8 mouse cellular contexts compared by ENCODE assay signal in the genomic region with DNA sequence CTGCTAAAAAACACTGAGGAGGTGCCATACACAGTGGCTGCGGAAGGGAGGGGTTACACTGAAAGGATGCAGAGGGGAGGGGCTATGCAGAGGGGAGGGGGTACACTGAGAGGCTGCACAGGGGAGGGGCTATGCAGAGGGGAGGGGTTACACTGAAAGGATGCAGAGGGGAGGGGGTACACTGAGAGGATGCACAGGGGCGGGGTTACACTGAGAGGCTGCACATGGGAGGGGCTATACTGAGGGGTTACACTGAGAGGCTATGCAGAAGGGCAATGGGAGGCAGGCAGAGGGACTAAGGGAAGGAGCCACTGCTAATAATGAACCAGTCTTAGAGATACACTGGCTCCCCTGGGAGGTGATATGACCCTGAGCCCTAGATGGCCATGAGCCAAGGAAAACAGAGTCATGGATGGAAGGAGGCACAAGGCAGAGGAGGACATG. TPM values are rescaled to one million over a fixed set of nuclear protein-coding genes. Genes with fewer than 3 reads are reported as not detected.
A peak's percentile ranks its signal among the peaks of the same experiment; 100 is the strongest.
DNase-seq lines count a peak whose midpoint lies in the region; ATAC-seq and TF ChIP-seq lines count a peak whose summit lies in the region.

No protein-coding gene starts in this region.

- H3K27me3 ChIP-seq in lung, embryonic 14.5 days (ENCODE audit: insufficient read depth, low read length), result no peaks in the 10 kb centered on the region
- no peaks in the 10 kb centered on the region for H3K27me3 ChIP-seq in embryonic facial prominence, embryonic 15.5 days
- H3K27me3 ChIP-seq in neural tube, embryonic 13.5 days, result no peaks in the 10 kb centered on the region

- peak; percentile 46 for ATAC-seq in lung, embryonic 14.5 days (ENCODE audit: insufficient read depth)
- ATAC-seq in embryonic facial prominence, embryonic 15.5 days (ENCODE audit: insufficient number of reproducible peaks, low FRiP score, low TSS enrichment, low read depth), result peak; percentile 46; the same call in 1 of the 2 replicates
- ATAC-seq in neural tube, embryonic 13.5 days (ENCODE audit: low read depth), result peak; percentile 82
- ATAC-seq in cerebellum, adult (ENCODE audit: insufficient number of reproducible peaks, low FRiP score, low TSS enrichment), result no peak

- WGBS in lung, embryonic 14.5 days, result 10% methylated on average over 2 of the region's 2 CpGs
- WGBS in embryonic facial prominence, embryonic 15.5 days, result 29% methylated on average over 2 of the region's 2 CpGs
- WGBS in neural tube, embryonic 13.5 days, result 14% methylated on average over 2 of the region's 2 CpGs

- peaks cover 42% of the 10 kb centered on the region for H3K4me1 ChIP-seq in lung, embryonic 14.5 days (ENCODE audit: insufficient read depth)
- H3K4me1 ChIP-seq in embryonic facial prominence, embryonic 15.5 days, result peaks cover 28% of the 10 kb centered on the region
- peaks cover 40% of the 10 kb centered on the region for H3K4me1 ChIP-seq in neural tube, embryonic 13.5 days (replicated peaks)

- no peaks in the 10 kb centered on the region for H3K9me3 ChIP-seq in lung, embryonic 14.5 days (ENCODE audit: low read depth, low read length)
- H3K9me3 ChIP-seq in embryonic facial prominence, embryonic 15.5 days (replicated peaks), result no peaks in the 10 kb centered on the region
- no peaks in the 10 kb centered on the region for H3K9me3 ChIP-seq in neural tube, embryonic 13.5 days

- DNase-seq in lung, embryonic 14.5 days, result peak; percentile 59
- DNase-seq in lung, postnatal 36 days, result no peak
- peak; percentile 79 for DNase-seq in kidney, postnatal 14 days
- no peak for DNase-seq in layer of hippocampus, adult 2 months (ENCODE audit: low spot score in 2 of 2)
- DNase-seq in gastrocnemius, postnatal 4 days (ENCODE audit: low spot score in 2 of 2), result no peak

- no peak overlapping the region for H3K4me3 ChIP-seq in lung, embryonic 14.5 days (ENCODE audit: low read depth, low read length)
- H3K4me3 ChIP-seq in embryonic facial prominence, embryonic 15.5 days (replicated peaks), result no peak overlapping the region
- H3K4me3 ChIP-seq in neural tube, embryonic 13.5 days, result no peak overlapping the region
- no peak overlapping the region for H3K4me3 ChIP-seq in layer of hippocampus, adult 2 months

- no peaks in the 10 kb centered on the region for H3K36me3 ChIP-seq in lung, embryonic 14.5 days (ENCODE audit: insufficient read depth)
- H3K36me3 ChIP-seq in embryonic facial prominence, embryonic 15.5 days, result no peaks in the 10 kb centered on the region
- H3K36me3 ChIP-seq in neural tube, embryonic 13.5 days, result no peaks in the 10 kb centered on the region

- H3K4me2 ChIP-seq in lung, embryonic 14.5 days, result no peak overlapping the region
- H3K4me2 ChIP-seq in embryonic facial prominence, embryonic 15.5 days (replicated peaks), result no peak overlapping the region
- no peak overlapping the region for H3K4me2 ChIP-seq in neural tube, embryonic 13.5 days

- TF ChIP-seq CTCF in lung, embryonic 14.5 days (IDR thresholded peaks at IDR 0.05; ENCODE audit: low read depth), result no peak
- TF ChIP-seq CTCF in layer of hippocampus, adult 2 months (conservative IDR thresholded peaks at IDR 0.05), result no peak

- H3K9ac ChIP-seq in lung, embryonic 14.5 days, result no peak overlapping the region
- no peak overlapping the region for H3K9ac ChIP-seq in embryonic facial prominence, embryonic 15.5 days
- H3K9ac ChIP-seq in neural tube, embryonic 13.5 days, result 0 out of 2 replicates have a peak overlapping the region, but pooled peaks have one; percentile 44

- peak overlapping the region; percentile 89; the same call in 1 of the 2 replicates for H3K27ac ChIP-seq in lung, embryonic 14.5 days (ENCODE audit: low read depth)
- H3K27ac ChIP-seq in embryonic facial prominence, embryonic 15.5 days (replicated peaks), result no peak overlapping the region
- no peak overlapping the region; the same call in 1 of the 2 replicates for H3K27ac ChIP-seq in neural tube, embryonic 13.5 days (replicated peaks)
- no peak overlapping the region for H3K27ac ChIP-seq in layer of hippocampus, adult 2 months

RNA-seq across cellular contexts. Expression of gene Col18a1, which starts 14.1 kb away (rescaled TPM):
- 204 and 217 TPM in 2 replicates for polyA plus RNA-seq in lung, embryonic 14.5 days (2014; fragmentation: Nextera tagmentation; extraction: Ambion mirVana)
- polyA plus RNA-seq in embryonic facial prominence, embryonic 15.5 days (2015; fragmentation: Nextera tagmentation; extraction: Ambion mirVana), result 85.6 and 86.5 TPM in 2 replicates
- 63.3 and 64.2 TPM in 2 replicates for polyA plus RNA-seq in neural tube, embryonic 13.5 days (2015; fragmentation: Nextera tagmentation; extraction: Ambion mirVana)
- total RNA-seq in layer of hippocampus, adult 2 months (2021), result 1 to 10 TPM; 3.2 to 4.8 TPM
- 10 to 100 TPM; 93.9 to 94.1 TPM for total RNA-seq in gastrocnemius, postnatal 4 days (2021)

Comparison
In these comparisons a context has a peak if more than half of its experiments do, and no peak if none do; other contexts are left out.
1. DNase-seq: peak in lung, embryonic 14.5 days (single experiment) and kidney, postnatal 14 days (single experiment); none in lung, postnatal 36 days (single experiment), layer of hippocampus, adult 2 months (0 of 2) and gastrocnemius, postnatal 4 days (0 of 2).